Mouse (Mus musculus): Measurements from ENCODE around the gene Kif2c. TPM values are rescaled to one million over a fixed set of nuclear protein-coding genes. Genes with fewer than 3 reads are reported as not detected.

Gene Kif2c
- polyA plus RNA-seq, 1 experiment from 2014 or later: 42.9 TPM

DNA sequence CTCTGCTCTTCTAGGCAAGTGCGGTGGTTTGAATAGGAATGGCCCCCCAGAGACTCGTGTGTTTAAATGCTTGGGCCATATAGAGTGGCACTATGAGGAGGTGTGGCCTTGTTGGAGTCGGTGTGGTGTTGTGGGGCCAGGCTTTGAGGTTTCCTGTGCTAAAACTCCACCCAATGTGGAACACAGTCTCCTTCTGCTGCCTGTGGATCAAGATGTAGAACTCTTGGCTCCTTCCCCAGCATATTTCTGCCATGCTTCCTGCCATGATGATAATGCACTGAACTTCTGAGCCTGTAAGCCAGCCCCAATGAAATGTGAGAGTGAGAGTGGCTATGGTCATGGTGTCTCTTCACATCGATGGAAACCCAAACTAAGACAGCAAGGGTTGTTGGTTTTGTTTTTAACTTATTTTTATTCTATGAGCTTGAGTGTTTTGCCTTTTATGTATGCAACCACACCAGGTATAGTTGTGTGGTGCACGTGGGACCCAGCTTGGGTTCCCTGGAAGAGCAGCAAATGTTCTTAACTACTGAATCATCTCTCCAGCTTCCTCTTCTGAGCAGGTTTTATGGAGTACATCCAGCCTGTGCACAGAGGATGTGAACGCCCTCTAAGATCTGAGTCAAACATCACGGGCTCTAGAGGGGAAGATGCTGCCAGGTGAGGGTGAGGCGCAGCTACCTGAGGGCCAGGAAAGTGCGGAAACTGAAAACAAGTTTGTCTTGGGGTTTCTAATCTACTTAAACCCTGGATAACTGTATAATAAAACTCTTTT lies 38.5 kb upstream of the Kif2c start:
- no peaks in the 10 kb centered on the region for H3K27me3 ChIP-seq (replicated peaks; ENCODE audit: control insufficient read depth, insufficient read depth, low read length)
- DNase-seq (ENCODE audit: low spot score): no peak
- H3K4me1 ChIP-seq (ENCODE audit: control insufficient read depth, insufficient read depth, low read length): no peaks in the 10 kb centered on the region
- 79% methylated on average over 9 of the region's 9 CpGs for WGBS
- H3K4me3 ChIP-seq (ENCODE audit: low read depth, low read length): no peak overlapping the region
- no peaks in the 10 kb centered on the region for H3K9me3 ChIP-seq (ENCODE audit: control insufficient read depth, low read length)
- H3K36me3 ChIP-seq (ENCODE audit: control insufficient read depth, insufficient read depth, low read length): no peaks in the 10 kb centered on the region
- H3K27ac ChIP-seq (replicated peaks; ENCODE audit: low read depth, low read length): no peak overlapping the region
- H3K4me2 ChIP-seq (ENCODE audit: low read depth, low read length): no peak overlapping the region
- no peak for ATAC-seq (ENCODE audit: low read depth)
- H3K9ac ChIP-seq (ENCODE audit: low read depth, low read length): no peak overlapping the region

DNA sequence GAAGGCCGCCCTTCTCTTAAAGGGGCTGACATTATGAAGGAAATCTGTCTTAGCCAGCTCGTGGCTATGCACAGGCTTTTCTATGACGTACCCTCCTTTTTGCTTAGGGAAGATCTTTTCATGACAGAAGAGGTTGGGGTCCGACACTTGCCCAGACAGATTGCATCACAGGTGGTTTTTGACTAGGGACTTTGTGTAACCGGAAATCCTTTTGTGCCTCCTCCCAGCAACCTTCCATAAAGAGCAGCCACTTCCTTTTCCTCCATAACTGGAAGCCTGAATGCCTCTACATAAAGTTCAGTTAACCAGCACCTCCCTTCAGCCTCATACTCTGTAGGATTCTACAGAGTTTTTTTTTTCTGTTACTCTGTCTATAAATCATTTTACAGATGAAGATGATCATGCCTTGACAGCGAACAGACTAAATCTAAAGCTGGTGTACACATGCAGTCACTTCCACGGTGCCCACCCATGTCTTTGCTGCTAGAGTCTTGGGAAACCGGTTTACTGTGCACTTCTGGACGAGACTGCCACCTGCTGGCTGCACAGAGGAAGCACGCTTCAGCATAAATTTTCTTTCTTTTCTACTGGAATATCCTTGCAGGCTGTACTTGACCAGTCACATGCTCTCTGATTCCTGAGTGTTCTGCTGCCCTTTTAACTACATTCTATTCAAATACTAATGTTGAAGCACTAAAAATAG lies 36.2 kb upstream of the Kif2c start:
- Histone ChIP-seq H3K9me3 (ENCODE audit: control insufficient read depth, low read length) (no peaks in the 10 kb centered on the region), H3K4me3 (ENCODE audit: low read depth, low read length) (no peak overlapping the region), H3K4me2 (ENCODE audit: low read depth, low read length) (no peak overlapping the region), H3K36me3 (ENCODE audit: control insufficient read depth, insufficient read depth, low read length) (no peaks in the 10 kb centered on the region), H3K27ac (replicated peaks; ENCODE audit: low read depth, low read length) (no peak overlapping the region), H3K4me1 (ENCODE audit: control insufficient read depth, insufficient read depth, low read length) (no peaks in the 10 kb centered on the region), H3K27me3 (replicated peaks; ENCODE audit: control insufficient read depth, insufficient read depth, low read length) (no peaks in the 10 kb centered on the region), H3K9ac (ENCODE audit: low read depth, low read length) (no peak overlapping the region)
- peak; percentile 65; the same call in 1 of the 2 replicates for ATAC-seq (ENCODE audit: low read depth)
- DNase-seq (ENCODE audit: low spot score): peak; percentile 83
- 36% methylated on average over 10 of the region's 10 CpGs for WGBS

DNA sequence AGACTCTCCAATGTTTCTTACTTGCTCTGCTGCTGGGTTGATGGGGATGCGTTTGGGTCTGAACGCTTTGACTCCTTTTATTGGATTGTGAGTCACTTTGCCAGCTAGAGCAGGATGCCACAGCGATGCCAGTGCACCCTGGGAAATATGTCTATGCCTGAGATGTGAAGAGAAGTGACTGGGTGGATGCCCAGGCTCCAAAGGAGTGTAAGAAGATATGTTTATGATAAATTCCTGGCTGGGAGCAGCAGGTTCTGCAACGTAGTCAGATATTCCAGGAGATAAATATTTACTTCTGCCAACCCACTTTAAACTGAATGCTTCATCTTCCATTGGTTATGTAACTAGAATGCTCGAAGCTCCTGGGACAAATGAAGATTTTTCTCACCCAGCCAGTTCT lies 34.6 kb upstream of the Kif2c start:
- Histone ChIP-seq H3K9me3 (ENCODE audit: control insufficient read depth, low read length) (no peaks in the 10 kb centered on the region), H3K9ac (ENCODE audit: low read depth, low read length) (no peak overlapping the region), H3K36me3 (ENCODE audit: control insufficient read depth, insufficient read depth, low read length) (no peaks in the 10 kb centered on the region), H3K27ac (replicated peaks; ENCODE audit: low read depth, low read length) (peak overlapping the region; percentile 40; the same call in 1 of the 2 replicates), H3K4me3 (ENCODE audit: low read depth, low read length) (no peak overlapping the region), H3K4me1 (ENCODE audit: control insufficient read depth, insufficient read depth, low read length) (no peaks in the 10 kb centered on the region), H3K27me3 (replicated peaks; ENCODE audit: control insufficient read depth, insufficient read depth, low read length) (no peaks in the 10 kb centered on the region), H3K4me2 (ENCODE audit: low read depth, low read length) (no peak overlapping the region)
- WGBS: 64% methylated on average over 5 of the region's 5 CpGs
- DNase-seq (ENCODE audit: low spot score) (no peak), ATAC-seq (ENCODE audit: low read depth) (no peak)

DNA sequence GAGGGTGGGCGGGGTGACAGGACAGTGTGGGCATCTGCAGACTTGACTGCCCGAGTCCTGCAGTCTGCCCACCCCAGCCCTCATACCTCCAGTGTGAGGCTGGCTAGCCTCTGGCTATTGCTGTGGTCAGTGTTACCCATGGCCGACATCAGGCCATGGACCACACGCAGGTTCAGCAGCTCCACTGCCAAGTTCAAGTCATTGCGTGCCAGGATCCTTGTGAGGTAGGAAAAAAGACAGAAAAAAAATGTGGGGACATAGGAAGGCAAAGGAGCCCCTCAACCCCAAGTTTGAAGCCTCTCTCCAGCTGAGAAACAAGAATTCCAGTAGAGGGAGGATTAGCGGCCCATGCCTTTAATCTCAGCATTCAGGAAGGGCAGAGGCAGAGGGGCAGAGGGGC lies 31.8 kb upstream of the Kif2c start:
- no peak overlapping the region for H3K27ac ChIP-seq (replicated peaks; ENCODE audit: low read depth, low read length)
- ATAC-seq (ENCODE audit: low read depth) (no peak), DNase-seq (ENCODE audit: low spot score) (no peak)
- H3K36me3 ChIP-seq (ENCODE audit: control insufficient read depth, insufficient read depth, low read length): no peaks in the 10 kb centered on the region
- no peaks in the 10 kb centered on the region for H3K27me3 ChIP-seq (replicated peaks; ENCODE audit: control insufficient read depth, insufficient read depth, low read length)
- H3K9ac ChIP-seq (ENCODE audit: low read depth, low read length): no peak overlapping the region
- H3K9me3 ChIP-seq (ENCODE audit: control insufficient read depth, low read length): no peaks in the 10 kb centered on the region
- no peak overlapping the region for H3K4me3 ChIP-seq (ENCODE audit: low read depth, low read length)
- WGBS: 82% methylated on average over 6 of the region's 6 CpGs
- H3K4me2 ChIP-seq (ENCODE audit: low read depth, low read length): no peak overlapping the region
- H3K4me1 ChIP-seq (ENCODE audit: control insufficient read depth, insufficient read depth, low read length): no peaks in the 10 kb centered on the region

DNA sequence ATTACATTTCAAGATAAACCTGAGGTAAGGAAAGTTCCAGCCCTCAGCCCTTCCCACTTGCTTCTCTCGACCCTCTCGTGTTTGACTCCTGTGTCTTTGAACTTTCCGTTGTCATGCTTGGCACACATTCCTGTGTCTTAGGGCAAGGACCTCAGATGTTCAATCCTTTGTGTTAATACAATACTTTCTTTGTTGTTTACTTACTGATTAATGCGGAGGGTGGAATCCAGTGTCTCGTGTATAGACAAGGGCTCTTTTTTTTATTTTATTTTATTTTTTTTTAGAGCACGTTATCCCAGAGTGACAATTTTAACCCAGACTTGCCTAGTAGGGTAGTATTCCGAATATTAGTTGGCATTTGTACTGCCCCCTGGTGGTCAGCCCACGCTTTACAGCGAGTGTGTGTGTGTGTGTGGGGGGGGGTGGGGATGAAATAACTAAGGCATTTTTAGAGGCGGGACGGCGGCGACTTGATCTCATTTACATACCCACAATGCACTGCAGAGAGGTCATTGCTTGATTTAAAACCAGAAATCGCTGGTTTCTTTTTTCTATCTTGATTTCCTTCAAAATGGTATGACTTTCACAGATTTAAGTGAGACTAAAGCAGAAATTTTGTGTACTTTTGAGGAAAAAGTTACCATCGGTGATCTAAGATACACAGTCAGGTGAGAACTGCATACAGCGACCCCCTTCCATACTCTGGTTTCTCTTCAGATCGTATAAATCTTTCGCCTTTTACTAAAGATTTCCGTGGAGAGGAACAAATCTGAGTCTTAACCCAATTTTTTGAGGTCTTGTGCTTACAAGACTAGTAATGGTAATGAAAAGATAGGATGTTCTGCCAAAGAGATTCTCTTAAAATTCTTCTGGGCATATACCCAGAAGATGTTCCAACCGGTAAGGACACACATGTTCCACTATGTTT lies 28.0 kb upstream of the Kif2c start:
- H3K4me1 ChIP-seq (ENCODE audit: control insufficient read depth, insufficient read depth, low read length): no peaks in the 10 kb centered on the region

DNA sequence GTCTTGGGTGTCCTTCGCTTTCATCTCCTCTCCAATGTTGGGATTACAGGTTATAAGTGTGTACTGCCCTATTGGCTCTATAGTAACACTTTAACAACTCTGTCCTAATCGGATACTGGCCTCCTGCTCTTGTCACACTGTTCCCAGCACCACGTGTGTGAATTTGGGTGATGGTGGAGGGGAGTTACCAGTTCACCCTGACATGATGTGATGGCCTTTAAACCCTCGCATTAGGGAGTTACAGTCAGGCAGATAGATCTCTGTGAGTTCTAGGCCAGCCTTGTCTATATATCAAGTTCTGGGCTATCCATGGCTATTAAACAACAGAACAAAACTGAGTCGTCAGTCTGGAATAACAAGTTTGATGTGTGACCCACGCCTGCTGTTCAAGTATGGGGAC lies 27.2 kb upstream of the Kif2c start:
- H3K4me1 ChIP-seq (ENCODE audit: control insufficient read depth, insufficient read depth, low read length): no peaks in the 10 kb centered on the region
- H3K9ac ChIP-seq (ENCODE audit: low read depth, low read length): no peak overlapping the region
- H3K36me3 ChIP-seq (ENCODE audit: control insufficient read depth, insufficient read depth, low read length): no peaks in the 10 kb centered on the region
- ATAC-seq (ENCODE audit: low read depth): no peak
- H3K27me3 ChIP-seq (replicated peaks; ENCODE audit: control insufficient read depth, insufficient read depth, low read length): no peaks in the 10 kb centered on the region
- no peak overlapping the region for H3K4me2 ChIP-seq (ENCODE audit: low read depth, low read length)
- WGBS: 73% methylated on average over 6 of the region's 6 CpGs
- H3K4me3 ChIP-seq (ENCODE audit: low read depth, low read length): no peak overlapping the region
- H3K9me3 ChIP-seq (ENCODE audit: control insufficient read depth, low read length): no peaks in the 10 kb centered on the region
- no peak for DNase-seq (ENCODE audit: low spot score)
- no peak overlapping the region for H3K27ac ChIP-seq (replicated peaks; ENCODE audit: low read depth, low read length)

More for the DNA sequence above, 28.0 kb upstream of the Kif2c start:
- Histone ChIP-seq H3K27me3 (replicated peaks; ENCODE audit: control insufficient read depth, insufficient read depth, low read length) (no peaks in the 10 kb centered on the region), H3K9me3 (ENCODE audit: control insufficient read depth, low read length) (no peaks in the 10 kb centered on the region), H3K4me2 (ENCODE audit: low read depth, low read length) (peak overlapping the region; percentile 13), H3K9ac (ENCODE audit: low read depth, low read length) (no peak overlapping the region; the same call in 1 of the 2 replicates), H3K4me3 (ENCODE audit: low read depth, low read length) (no peak overlapping the region), H3K27ac (replicated peaks; ENCODE audit: low read depth, low read length) (peak overlapping the region; percentile 58), H3K36me3 (ENCODE audit: control insufficient read depth, insufficient read depth, low read length) (no peaks in the 10 kb centered on the region)
- 5% methylated on average over 20 of the region's 20 CpGs for WGBS
- ATAC-seq (ENCODE audit: low read depth): peak; percentile 79
- DNase-seq (ENCODE audit: low spot score): peak; percentile 85

DNA sequence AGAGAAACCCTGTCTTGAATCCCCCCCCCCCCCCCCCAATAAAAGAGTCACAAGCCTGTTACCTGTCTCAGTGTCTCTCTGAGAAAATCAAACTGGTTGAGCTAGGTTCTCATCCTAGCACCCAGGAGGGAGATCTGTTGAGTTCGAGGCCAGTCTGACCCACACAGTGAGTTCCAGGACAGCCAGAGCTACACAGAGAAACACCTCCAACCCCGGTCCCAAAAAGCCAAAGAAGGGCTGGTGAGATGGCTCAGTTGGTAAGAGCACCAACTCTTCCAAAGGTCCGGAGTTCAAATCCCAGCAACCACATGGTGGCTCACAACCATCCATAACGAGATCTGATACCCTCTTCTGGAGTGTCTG lies 20.5 kb upstream of the Kif2c start:
- DNase-seq (ENCODE audit: low spot score) (no peak), ATAC-seq (ENCODE audit: low read depth) (no peak)
- H3K27ac ChIP-seq (replicated peaks; ENCODE audit: low read depth, low read length): peak overlapping the region; percentile 70; the same call in 1 of the 2 replicates
- H3K4me3 ChIP-seq (ENCODE audit: low read depth, low read length): no peak overlapping the region
- H3K9me3 ChIP-seq (ENCODE audit: control insufficient read depth, low read length): no peaks in the 10 kb centered on the region
- 59% methylated on average over 4 of the region's 4 CpGs for WGBS
- 0 out of 2 replicates have a peak overlapping the region, but pooled peaks have one; percentile 55 for H3K9ac ChIP-seq (ENCODE audit: low read depth, low read length)
- no peaks in the 10 kb centered on the region for H3K4me1 ChIP-seq (ENCODE audit: control insufficient read depth, insufficient read depth, low read length)
- no peaks in the 10 kb centered on the region for H3K36me3 ChIP-seq (ENCODE audit: control insufficient read depth, insufficient read depth, low read length)
- peak overlapping the region; percentile 58; the same call in 1 of the 2 replicates for H3K4me2 ChIP-seq (ENCODE audit: low read depth, low read length)
- no peaks in the 10 kb centered on the region for H3K27me3 ChIP-seq (replicated peaks; ENCODE audit: control insufficient read depth, insufficient read depth, low read length)

Data from embryonic facial prominence, embryonic 14.5 days (tissue).